Mouse (Mus musculus) c-Kit-negative CD71-positive TER-119-positive erythroid progenitor cells, embryonic 14.5 days (primary cell): Measurements from ENCODE around the gene Raph1.

ENCODE experiments used
- DNase-seq: peaks from one replicate; pipeline ENCODE4 v3.0.0-alpha.2; 2013; ENCODE audit warnings: low read depth, low spot score

Gene Raph1

GRCm38 (mm10) chr1:60432497-60432896, 134.4 kb downstream of the Raph1 start:
- DNase-seq = no peak
